In genomic region chr11:21115804-21116203, GRCm38 (mm10) we compare ENCODE assay signal across 18 mouse cellular contexts. TPM values are rescaled to one million over a fixed set of nuclear protein-coding genes. Genes with fewer than 3 reads are reported as not detected.
DNase-seq lines count a peak whose midpoint lies in the region; TF ChIP-seq lines count a peak whose summit lies in the region.
"Had no signal": no experiment of that assay in that cellular context is flagged by ENCODE, and none has a peak within 500 bp of the region (broad histone marks: within the 10 kb centered on the region; RNA-seq: fewer than 3 reads in every experiment).

No protein-coding gene starts in this region.

- no peaks in the 10 kb centered on the region for H3K9me3 ChIP-seq in MEL (replicated peaks; ENCODE audit: insufficient read depth, low read length)
- H3K9me3 ChIP-seq: embryonic facial prominence, embryonic 10.5 days; embryonic facial prominence, embryonic 12.5 days; forebrain, embryonic 13.5 days; forebrain, embryonic 15.5 days had no signal

- H3K4me3 ChIP-seq in MEL (ENCODE audit: control insufficient read depth in 1 of 2, insufficient read depth in 1 of 2, low read depth in 2 of 2, low read length in 2 of 2), result no peak overlapping the region
- H3K4me3 ChIP-seq: embryonic facial prominence, embryonic 10.5 days; embryonic facial prominence, embryonic 12.5 days; forebrain, embryonic 13.5 days; forebrain, embryonic 15.5 days had no signal

- peaks cover 3% of the 10 kb centered on the region; the same call in 1 of the 2 replicates for H3K79me2 ChIP-seq in MEL (ENCODE audit: control insufficient read depth, insufficient read depth, low read length, poor library complexity)

- peaks cover 0 to 8% of the 10 kb centered on the region in 2 experiments; a peak in 2 of 4 replicates for H3K36me3 ChIP-seq in MEL (ENCODE audit: control insufficient read depth in 1 of 2, insufficient read depth in 2 of 2, low read length in 2 of 2)
- no peaks in the 10 kb centered on the region for H3K36me3 ChIP-seq in splenic B cell, adult 2 months (ENCODE audit: control insufficient read depth, insufficient read depth, low read length, poor library complexity, severe bottlenecking)
- H3K36me3 ChIP-seq: embryonic facial prominence, embryonic 10.5 days; embryonic facial prominence, embryonic 12.5 days; forebrain, embryonic 15.5 days had no signal

- no peak for TF ChIP-seq EP300 in MEL (IDR thresholded peaks at IDR 0.05; ENCODE audit: low read depth in 1 of 2, low read length in 2 of 2)

- peak; percentile 66 for DNase-seq in MEL (ENCODE audit: low read depth, low spot score)
- peak; percentile 60 for DNase-seq in MEL-GATA-1-ER (ENCODE audit: extremely low read depth, low read depth)
- DNase-seq in splenic B cell, adult 2 months (ENCODE audit: low read depth, low spot score), result peak; percentile 22
- DNase-seq in yolk sac, embryonic 10.5 days (ENCODE audit: low spot score), result no peak
- no peak for DNase-seq in adrenal gland, postnatal 25 days
- DNase-seq: adrenal gland, adult 2 months; adrenal gland, postnatal 10 days; adrenal gland, postnatal 36 days; cerebellum, adult 11-12 months; cerebellum, adult 2 months; cerebellum, adult 9-10 months; cerebellum, postnatal 10 days; cerebellum, postnatal 25 days; forebrain, postnatal 0 days had no signal

- no peak overlapping the region for H3K9ac ChIP-seq in MEL (ENCODE audit: control insufficient read depth, low read depth, low read length, poor library complexity, severe bottlenecking)
- H3K9ac ChIP-seq: embryonic facial prominence, embryonic 12.5 days; forebrain, embryonic 13.5 days; forebrain, embryonic 15.5 days; forebrain, postnatal 0 days had no signal

- no peak for TF ChIP-seq POLR2A in MEL (IDR thresholded peaks at IDR 0.05; ENCODE audit: control insufficient read depth in 1 of 2, insufficient read depth in 1 of 2, low read depth in 1 of 2, low read length in 2 of 2, poor library complexity in 1 of 2)

- H3K4me1 ChIP-seq in MEL (ENCODE audit: control insufficient read depth in 1 of 2, insufficient read depth in 2 of 2, low read length in 2 of 2), result peaks cover 0 to 4% of the 10 kb centered on the region in 2 experiments; a peak in 2 of 4 replicates
- H3K4me1 ChIP-seq: embryonic facial prominence, embryonic 10.5 days; embryonic facial prominence, embryonic 12.5 days; forebrain, embryonic 15.5 days had no signal

- no peak for TF ChIP-seq CTCF in MEL (IDR thresholded peaks at IDR 0.05 in 2 of 3, conservative IDR thresholded peaks at IDR 0.05 in 1 of 3; ENCODE audit: control insufficient read depth in 1 of 3, insufficient read depth in 1 of 3, low read depth in 2 of 3, low read length in 3 of 3, poor library complexity in 1 of 3, severe bottlenecking in 1 of 3)

- H3K27me3 ChIP-seq in MEL (ENCODE audit: control insufficient read depth in 1 of 2, insufficient read depth in 2 of 2, low read length in 2 of 2), result no peaks in the 10 kb centered on the region
- H3K27me3 ChIP-seq in splenic B cell, adult 2 months (ENCODE audit: control insufficient read depth, insufficient read depth, low read length, poor library complexity, severe bottlenecking), result no peaks in the 10 kb centered on the region
- H3K27me3 ChIP-seq: embryonic facial prominence, embryonic 12.5 days; forebrain, embryonic 13.5 days; forebrain, embryonic 15.5 days had no signal

- no peak for TF ChIP-seq RAD21 in MEL (IDR thresholded peaks at IDR 0.05; ENCODE audit: low read depth, low read length)

- no peak overlapping the region for H3K27ac ChIP-seq in MEL (ENCODE audit: control insufficient read depth, low read depth, low read length)
- H3K27ac ChIP-seq: embryonic facial prominence, embryonic 10.5 days; embryonic facial prominence, embryonic 12.5 days; forebrain, embryonic 13.5 days; forebrain, embryonic 15.5 days had no signal

TF ChIP-seq in MEL, 35 proteins besides CTCF, POLR2A, EP300 and RAD21:
- TF ChIP-seq CHD2 (IDR thresholded peaks at IDR 0.05; ENCODE audit: low read length) (no peak), TAL1 (IDR thresholded peaks at IDR 0.05; ENCODE audit: low read length) (peak; percentile 44), JUND (IDR thresholded peaks at IDR 0.05; ENCODE audit: low read depth, low read length) (no peak), SIN3A (IDR thresholded peaks at IDR 0.05; ENCODE audit: low read length) (0 out of 2 replicates have a peak, but pooled peaks have one; percentile 6), NRF1 (IDR thresholded peaks at IDR 0.05; ENCODE audit: insufficient read depth, low read depth, low read length, poor library complexity, severe bottlenecking) (no peak), POLR2AphosphoS5 (IDR thresholded peaks at IDR 0.05; ENCODE audit: borderline replicate concordance, low read depth, low read length) (no peak), ZNF384 (IDR thresholded peaks at IDR 0.05; ENCODE audit: low read depth, low read length) (0 out of 2 replicates have a peak, but pooled peaks have one; percentile 44), GATA1 (IDR thresholded peaks at IDR 0.05; ENCODE audit: low read depth, low read length) (peak; percentile 39; the same call in 1 of the 2 replicates), UBTF (IDR thresholded peaks at IDR 0.05; ENCODE audit: borderline replicate concordance, insufficient read depth, low read depth, low read length) (no peak), MXI1 (IDR thresholded peaks at IDR 0.05; ENCODE audit: low read depth, low read length) (no peak)

RNA-seq across cellular contexts. Expression of gene Peli1, which starts 24.7 kb away (rescaled TPM):
- 7.5 and 7.9 TPM in 2 replicates for total RNA-seq in MEL (2012; rRNA removed)
- 10 to 100 TPM in 1 of 2 experiments, not detected in 1; 11.6 TPM for polyA plus RNA-seq in MEL (2012; ENCODE audit: insufficient read depth in 1 of 2, insufficient read length in 2 of 2, low read depth in 1 of 2, low replicate concordance in 2 of 2, missing spikeins in 1 of 2)
- total RNA-seq in adrenal gland, postnatal 25 days (2021), result 18.0 and 19.0 TPM in 2 replicates

Comparison
In these comparisons a context has a peak if more than half of its experiments do, and no peak if none do; other contexts are left out.
1. DNase-seq: peak in MEL (single experiment), MEL-GATA-1-ER (single experiment) and splenic B cell, adult 2 months (single experiment); none in yolk sac, embryonic 10.5 days (single experiment) and adrenal gland, postnatal 25 days (single experiment).